Mouse (Mus musculus): ENCODE data around the gene Gsx2. TPM values are rescaled to one million over a fixed set of nuclear protein-coding genes. Genes with fewer than 3 reads are reported as not detected.

Gene Gsx2
- total RNA-seq (2023), result not detected

GRCm38 (mm10) chr5:75075383-75075941, at the start of gene Gsx2:
TSS of gene Gsx2 (plus strand) at chr5:75075601.

GRCm38 (mm10) chr5:75044310-75044904, 31.0 kb upstream of the Gsx2 start, which contains the start of gene Chic2:
TSS of gene Chic2 (minus strand) at chr5:75044774.

Other genes starting within 250 kb of the Gsx2 start
- 10 to 100 TPM; 46.8 to 51.5 TPM for gene Chic2, start 30.8 kb upstream of the Gsx2 start, total RNA-seq (2023)
- gene Pdgfra, start 76.7 kb downstream of the Gsx2 start, total RNA-seq (2023), result not detected

All from B cell, adult 67 days (primary cell).